Mouse (Mus musculus) spleen, adult 18-20 months (tissue): Measurements from ENCODE around the gene C130074G19Rik.

Experiments
- DNase-seq, 2 experiments: peaks; one replicate each; pipeline ENCODE4 v3.0.0; 2022; ENCODE audit warnings: mixed read lengths in 2 of 2

C130074G19Rik gene

GRCm38 (mm10) chr1:184836350-184836749 is 46.7 kb downstream of the C130074G19Rik start:
- no peak for DNase-seq

GRCm38 (mm10) chr1:184833499-184833898 is 49.5 kb downstream of the C130074G19Rik start:
- DNase-seq = no peak

GRCm38 (mm10) chr1:184832211-184832610 is 50.8 kb downstream of the C130074G19Rik start:
- peak in 1 of 2 experiments; percentile 32 for DNase-seq

GRCm38 (mm10) chr1:184829897-184830296 is 53.1 kb downstream of the C130074G19Rik start:
- DNase-seq = no peak

- no peak for DNase-seq
Observed at GRCm38 (mm10) chr1:184827175-184827701, 55.8 kb downstream of the C130074G19Rik start.

GRCm38 (mm10) chr1:184825093-184825492 is 57.9 kb downstream of the C130074G19Rik start:
- peak in 1 of 2 experiments; percentile 16 for DNase-seq

- DNase-seq = peak; percentile 59 to 83
Observed at GRCm38 (mm10) chr1:184824439-184824851, 58.6 kb downstream of the C130074G19Rik start.

GRCm38 (mm10) chr1:184822678-184823077 is 60.3 kb downstream of the C130074G19Rik start:
- no peak for DNase-seq
